Mouse (Mus musculus) urinary bladder, adult 18-20 months (tissue): ENCODE measurements around the gene Mitd1.
A peak's percentile ranks its signal among the peaks of the same experiment; 100 is the strongest.

Experiments used
- DNase-seq, 2 experiments: peaks; one replicate each; pipeline ENCODE4 v3.0.0; 2022; ENCODE audit warnings: low spot score in 2 of 2, mixed read lengths in 2 of 2

Mitd1 gene

DNA sequence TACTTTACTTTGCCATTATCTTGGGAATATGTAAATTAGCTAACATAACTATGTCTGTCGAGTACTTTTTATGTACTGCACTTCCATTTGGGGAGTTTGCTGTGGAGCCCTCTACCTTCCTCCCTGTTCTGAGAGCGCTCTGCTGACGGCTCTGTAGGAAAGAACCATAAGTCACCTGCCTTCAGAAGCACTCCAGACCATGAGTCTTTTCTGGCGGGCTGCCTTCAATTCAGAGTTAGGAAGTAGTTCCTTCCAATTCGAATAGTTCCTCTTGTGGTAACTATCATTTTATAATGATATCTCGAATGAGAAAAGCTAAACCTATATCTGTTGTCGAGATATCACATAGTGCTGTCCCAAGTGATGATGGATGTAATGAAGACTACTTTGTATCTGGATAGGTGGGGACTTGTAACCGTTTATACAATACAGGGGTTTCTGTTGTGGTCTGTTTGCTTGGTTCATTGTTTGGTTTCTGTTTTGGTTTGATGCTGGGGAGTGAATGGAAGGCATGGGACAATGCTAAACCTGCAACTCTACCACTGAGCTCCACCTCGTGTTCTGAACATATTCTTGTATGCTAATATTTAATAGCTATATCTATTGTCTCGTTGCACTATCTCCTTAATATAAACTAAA is 22.4 kb downstream of the Mitd1 start:
- DNase-seq, result no peak

DNA sequence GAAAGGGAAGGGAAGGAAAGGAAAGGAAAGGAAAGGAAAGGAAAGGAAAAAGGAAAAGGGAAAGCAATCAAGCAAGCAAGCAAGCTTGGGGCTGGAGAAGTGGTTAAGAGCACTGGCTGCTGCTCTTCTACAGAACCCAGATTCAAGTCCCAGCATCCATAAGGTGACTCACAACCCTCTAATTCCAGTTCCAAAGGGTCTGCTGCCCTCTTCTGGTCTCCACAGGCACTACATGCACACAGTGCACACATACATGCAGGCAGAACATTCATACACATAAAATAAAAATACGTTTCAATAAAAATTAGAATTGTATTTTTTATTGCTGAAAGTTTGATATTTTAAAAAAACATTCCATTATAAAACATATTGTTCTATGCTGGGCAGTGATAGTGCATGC is 23.2 kb downstream of the Mitd1 start:
- no peak for DNase-seq

DNA sequence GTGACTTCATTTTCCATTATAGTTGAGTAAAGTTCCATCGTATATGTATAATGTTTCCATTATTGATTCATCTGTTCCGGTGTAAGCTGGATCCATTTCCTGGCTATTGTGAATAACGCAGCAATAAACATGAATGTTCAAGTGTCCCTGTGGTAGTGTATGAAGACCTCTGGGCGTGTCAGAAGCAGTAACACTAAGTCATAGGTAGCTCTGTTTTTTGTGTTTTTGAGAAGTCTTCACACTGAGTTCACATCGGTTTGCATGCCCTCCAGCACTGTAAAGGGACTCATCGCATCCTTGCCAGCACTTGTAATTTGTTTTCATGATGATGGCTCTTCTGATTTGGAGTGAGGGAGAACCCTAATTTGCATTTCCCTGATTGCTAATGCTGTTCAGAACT is 23.9 kb downstream of the Mitd1 start, which contains the start of gene Tsga10:
TSS of gene Tsga10 (minus strand) at position 144 of the 400 bp plus-strand sequence.
- DNase-seq, result no peak

DNA sequence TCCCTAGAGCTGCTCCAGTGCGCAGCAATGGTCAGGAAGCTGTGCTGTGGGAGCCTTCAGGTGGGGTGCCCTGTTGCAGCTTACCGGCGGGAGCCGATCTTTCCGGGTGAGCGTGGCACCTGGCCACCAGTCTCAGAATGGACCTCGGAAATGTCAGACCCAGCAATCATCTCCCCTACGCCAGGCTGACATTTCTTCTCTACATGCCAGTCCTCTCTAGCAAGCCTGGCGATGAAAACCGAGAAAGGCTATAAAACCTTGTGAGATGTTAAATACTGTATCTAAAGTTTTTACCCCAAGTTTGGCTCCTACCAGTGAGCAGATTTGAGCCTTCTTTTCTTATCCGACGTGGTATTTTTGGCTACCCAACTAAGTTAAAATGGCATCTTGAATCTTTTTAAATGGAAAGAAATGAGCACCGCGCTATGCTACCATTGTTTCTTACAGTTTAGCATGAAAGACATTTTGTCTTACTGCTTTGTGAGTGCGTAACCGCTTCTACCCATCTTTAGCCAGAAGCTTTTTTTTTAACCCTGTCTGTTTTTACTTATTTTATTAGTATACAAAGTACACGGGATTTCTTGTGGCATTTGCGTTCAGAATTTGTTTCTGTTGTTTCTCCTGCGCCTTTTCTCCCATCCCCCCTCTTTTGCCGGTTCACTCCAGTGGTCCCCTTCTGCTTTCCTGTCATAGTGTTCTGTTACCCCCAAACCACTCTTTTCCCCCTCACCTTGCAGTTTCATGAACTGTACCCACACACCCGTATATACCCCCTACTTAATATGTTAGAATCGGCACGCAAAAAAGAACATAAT is 24.6 kb downstream of the Mitd1 start:
- no peak for DNase-seq

DNA sequence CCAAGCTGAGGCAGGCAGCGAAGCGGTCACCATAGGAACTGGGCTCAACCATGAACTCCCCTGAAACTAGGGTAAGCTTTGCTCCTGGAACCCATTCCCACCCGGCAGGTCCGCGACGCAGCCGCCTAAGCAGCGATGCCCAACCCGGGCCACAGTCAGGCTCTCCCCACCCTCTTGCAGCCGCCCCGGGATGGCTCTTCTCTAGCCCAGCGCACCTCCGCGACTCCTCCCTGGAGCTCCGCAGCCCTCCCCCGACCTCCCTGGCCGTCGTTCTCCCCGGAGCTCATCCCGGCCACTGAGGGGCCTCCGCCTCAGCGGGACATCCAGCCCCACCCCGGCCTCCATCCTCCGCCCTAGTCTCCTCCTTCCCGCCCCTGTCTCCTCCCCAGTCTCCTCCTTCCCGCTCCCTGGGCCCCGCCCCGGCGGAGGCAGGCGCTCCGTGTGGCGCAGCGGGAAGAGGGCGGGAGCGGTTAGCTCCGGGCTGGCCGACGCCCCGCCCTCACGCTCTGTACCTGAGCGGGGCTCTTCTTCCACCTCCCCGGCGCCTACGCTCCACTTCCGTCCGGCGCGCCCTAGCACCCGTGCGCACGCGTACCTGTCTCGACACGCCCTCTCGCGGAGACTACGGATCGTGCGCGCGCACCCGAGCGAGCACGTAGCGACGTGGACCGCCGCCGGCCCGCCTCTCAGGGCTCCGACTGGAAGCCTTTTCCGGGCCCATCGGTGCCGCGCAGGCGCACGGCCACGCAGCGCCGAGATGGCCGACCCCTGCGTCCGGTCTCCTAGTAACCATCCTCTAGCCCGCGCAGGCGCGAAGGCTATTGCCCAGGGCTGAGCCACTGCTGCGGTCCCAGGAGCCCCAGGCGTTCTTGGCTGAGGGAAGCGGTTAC is 25.5 kb downstream of the Mitd1 start:
- DNase-seq, result peak; percentile 96 to 99

DNA sequence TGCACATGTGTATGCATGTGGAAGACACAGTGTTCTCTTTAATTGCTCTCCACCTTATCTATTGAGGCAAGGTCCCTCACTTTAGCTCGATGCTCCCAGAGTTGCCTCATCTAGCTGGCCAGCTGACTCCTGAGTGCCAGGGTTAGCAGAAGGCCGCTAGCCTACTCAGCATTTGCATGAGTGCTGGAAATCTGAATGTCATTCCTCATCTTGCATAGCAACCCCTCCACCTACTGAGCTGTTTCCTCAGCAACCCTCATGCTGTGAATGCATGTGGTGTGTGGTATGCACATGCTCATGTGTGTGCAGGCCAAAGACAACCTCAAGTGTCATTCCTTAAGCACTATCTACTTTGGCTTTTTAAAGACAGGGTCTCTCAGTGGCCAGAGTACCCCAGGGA is 39.5 kb downstream of the Mitd1 start:
- DNase-seq, result no peak

DNA sequence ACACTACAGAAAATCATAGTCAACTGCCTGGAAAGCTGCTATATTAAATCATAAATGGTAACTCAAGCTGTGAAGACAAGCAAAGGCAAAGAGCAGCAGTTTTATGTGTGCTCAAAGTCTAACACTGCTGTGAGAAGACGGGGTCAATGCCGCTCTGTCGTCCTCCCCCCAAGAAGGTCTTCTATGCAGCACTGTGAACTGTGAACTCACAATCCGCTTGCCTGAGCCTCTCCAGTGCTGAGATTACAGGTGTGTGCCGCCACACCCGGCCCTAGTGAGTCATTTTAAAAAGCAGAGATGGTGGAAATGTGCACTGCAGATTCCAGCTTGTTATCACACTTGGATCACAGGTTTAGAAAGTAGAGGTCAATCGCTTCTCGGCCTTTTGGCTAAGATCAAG is 43.3 kb downstream of the Mitd1 start:
- no peak for DNase-seq

DNA sequence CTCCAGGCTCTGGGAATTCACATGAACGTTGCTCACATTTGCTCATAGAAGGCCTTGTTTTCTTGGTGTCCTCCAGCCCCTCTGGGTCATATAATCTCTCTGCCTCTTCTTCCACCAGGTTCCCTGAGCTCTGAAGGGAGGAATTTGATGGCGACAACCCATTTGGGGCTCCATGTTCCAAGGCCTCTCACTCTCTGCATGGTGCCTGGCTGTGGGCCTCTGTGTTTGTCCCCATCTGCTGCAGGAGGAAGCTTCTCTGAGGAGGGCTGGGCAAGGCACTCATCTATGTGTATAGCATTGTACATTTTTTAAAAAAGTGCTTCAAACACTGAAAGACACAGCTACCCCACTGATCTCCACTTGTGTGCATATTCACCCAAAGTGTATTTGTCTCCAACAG is 58.5 kb downstream of the Mitd1 start:
- no peak for DNase-seq
